Mouse (Mus musculus) macrophage (primary cell): Measurements from ENCODE around the gene Ercc4. TPM values are rescaled to one million over a fixed set of nuclear protein-coding genes. Genes with fewer than 3 reads are reported as not detected.

Source experiments
- H3K27ac ChIP-seq: fragments of 350-480 bp; formaldehyde crosslinking; 2 replicates; pipeline ENCODE4 v1.9.0; 2021
- H3K36me3 ChIP-seq: fragments of 350-480 bp; formaldehyde crosslinking; 2 replicates; pipeline ENCODE4 v1.9.0; 2021; ENCODE audit errors: inconsistent target
- H3K4me3 ChIP-seq: fragments of 350-480 bp; formaldehyde crosslinking; 2 replicates; pipeline ENCODE4 v1.9.0; 2021; ENCODE audit errors: inconsistent target
- H3K79me2 ChIP-seq: fragments of 350-480 bp; formaldehyde crosslinking; 2 replicates; pipeline ENCODE4 v1.9.0; 2021; ENCODE audit errors: inconsistent target
- WGBS: methylation state at CpG from one replicate; pipeline ENCODE4 v1.1.7; 2026; ENCODE audit warnings: inconsistent platforms; ENCODE audit not compliant: missing documents; 5-methylcytosine and 5-hydroxymethylcytosine counted together
- polyA plus RNA-seq: library from polyadenylated mRNA; stranded (reverse); fragments of 250-400 nt; gene quantifications from 3 replicates; pipeline ENCODE4 v1.2.4, GENCODE M21; 2018; ENCODE audit warnings: inconsistent platforms

Ercc4 gene
- polyA plus RNA-seq, 1 experiment from 2014 or later = 11.4 TPM

GRCm38 (mm10) chr16:13158906-13159889, 49.7 kb downstream of the Ercc4 start:
- H3K36me3 ChIP-seq = no peaks in the 10 kb centered on the region
- no peak overlapping the region for H3K27ac ChIP-seq
- no peaks in the 10 kb centered on the region for H3K79me2 ChIP-seq
- no peak overlapping the region for H3K4me3 ChIP-seq
- 31% methylated on average over 13 of the region's 13 CpGs for WGBS

GRCm38 (mm10) chr16:13159927-13160644, 50.6 kb downstream of the Ercc4 start:
- peak overlapping the region; percentile 21; the same call in 1 of the 2 replicates for H3K4me3 ChIP-seq
- H3K27ac ChIP-seq = peak overlapping the region; percentile 32
- WGBS = 1% methylated on average over 29 of the region's 29 CpGs
- H3K36me3 ChIP-seq = no peaks in the 10 kb centered on the region
- H3K79me2 ChIP-seq = no peaks in the 10 kb centered on the region

GRCm38 (mm10) chr16:13161516-13161915, 52.0 kb downstream of the Ercc4 start:
- WGBS = 96% methylated on average over 4 of the region's 5 CpGs
- no peaks in the 10 kb centered on the region for H3K36me3 ChIP-seq
- H3K27ac ChIP-seq = no peak overlapping the region
- no peak overlapping the region for H3K4me3 ChIP-seq
- H3K79me2 ChIP-seq = no peaks in the 10 kb centered on the region

- Histone ChIP-seq H3K27ac (no peak overlapping the region), H3K4me3 (no peak overlapping the region), H3K79me2 (no peaks in the 10 kb centered on the region), H3K36me3 (no peaks in the 10 kb centered on the region)
- WGBS = 91% methylated on average over 3 of the region's 3 CpGs
Measured at GRCm38 (mm10) chr16:13167731-13168130, 58.2 kb downstream of the Ercc4 start.

- no peaks in the 10 kb centered on the region for H3K36me3 ChIP-seq
- no peak overlapping the region for H3K27ac ChIP-seq
- no peak overlapping the region for H3K4me3 ChIP-seq
- WGBS = 86% methylated on average over 5 of the region's 5 CpGs
- H3K79me2 ChIP-seq = no peaks in the 10 kb centered on the region
Measured at GRCm38 (mm10) chr16:13173055-13173742, 63.7 kb downstream of the Ercc4 start.

- Histone ChIP-seq H3K79me2 (no peaks in the 10 kb centered on the region), H3K36me3 (no peaks in the 10 kb centered on the region), H3K4me3 (no peak overlapping the region), H3K27ac (no peak overlapping the region)
- WGBS = 100% methylated on average over 2 of the region's 5 CpGs
Measured at GRCm38 (mm10) chr16:13182526-13182925, 73.0 kb downstream of the Ercc4 start.

GRCm38 (mm10) chr16:13183182-13183742, 73.8 kb downstream of the Ercc4 start:
- Histone ChIP-seq H3K36me3 (no peaks in the 10 kb centered on the region), H3K27ac (no peak overlapping the region), H3K4me3 (no peak overlapping the region), H3K79me2 (no peaks in the 10 kb centered on the region)
- WGBS = 94% methylated on average over 4 of the region's 4 CpGs

- no peaks in the 10 kb centered on the region for H3K79me2 ChIP-seq
- H3K36me3 ChIP-seq = no peaks in the 10 kb centered on the region
- H3K4me3 ChIP-seq = no peak overlapping the region
- 90% methylated on average over 3 of the region's 3 CpGs for WGBS
- H3K27ac ChIP-seq = no peak overlapping the region
Measured at GRCm38 (mm10) chr16:13184381-13184780, 74.9 kb downstream of the Ercc4 start.

- Histone ChIP-seq H3K27ac (no peak overlapping the region), H3K36me3 (no peaks in the 10 kb centered on the region), H3K79me2 (no peaks in the 10 kb centered on the region), H3K4me3 (no peak overlapping the region)
- 76% methylated on average over 10 of the region's 12 CpGs for WGBS
Measured at GRCm38 (mm10) chr16:13189430-13190107, 80.1 kb downstream of the Ercc4 start.

- Histone ChIP-seq H3K36me3 (no peaks in the 10 kb centered on the region), H3K4me3 (no peak overlapping the region), H3K27ac (no peak overlapping the region), H3K79me2 (no peaks in the 10 kb centered on the region)
- WGBS = 90% methylated on average over 5 of the region's 5 CpGs
Measured at GRCm38 (mm10) chr16:13190471-13190870, 81.0 kb downstream of the Ercc4 start.

- Histone ChIP-seq H3K36me3 (no peaks in the 10 kb centered on the region), H3K27ac (no peak overlapping the region), H3K79me2 (no peaks in the 10 kb centered on the region), H3K4me3 (no peak overlapping the region)
- WGBS = 92% methylated on average over 4 of the region's 4 CpGs
Measured at GRCm38 (mm10) chr16:13191166-13191565, 81.7 kb downstream of the Ercc4 start.

- 88% methylated on average over 4 of the region's 4 CpGs for WGBS
- Histone ChIP-seq H3K27ac (no peak overlapping the region), H3K4me3 (no peak overlapping the region), H3K79me2 (no peaks in the 10 kb centered on the region), H3K36me3 (no peaks in the 10 kb centered on the region)
Measured at GRCm38 (mm10) chr16:13193663-13194071, 84.2 kb downstream of the Ercc4 start.

- no peaks in the 10 kb centered on the region for H3K36me3 ChIP-seq
- H3K4me3 ChIP-seq = no peak overlapping the region
- H3K27ac ChIP-seq = no peak overlapping the region
- no peaks in the 10 kb centered on the region for H3K79me2 ChIP-seq
- 88% methylated on average over 5 of the region's 5 CpGs for WGBS
Measured at GRCm38 (mm10) chr16:13194882-13195281, 85.4 kb downstream of the Ercc4 start.

GRCm38 (mm10) chr16:13196626-13197025, 87.1 kb downstream of the Ercc4 start:
- no peak overlapping the region for H3K4me3 ChIP-seq
- H3K27ac ChIP-seq = no peak overlapping the region
- 70% methylated on average over 5 of the region's 5 CpGs for WGBS
- no peaks in the 10 kb centered on the region for H3K79me2 ChIP-seq
- H3K36me3 ChIP-seq = no peaks in the 10 kb centered on the region
